Mouse (Mus musculus) liver, embryonic 11.5 days (tissue): ENCODE results near the gene Fbxo17. TPM values are rescaled to one million over a fixed set of nuclear protein-coding genes. Genes with fewer than 3 reads are reported as not detected.

Experiments used
- ATAC-seq: fragments of 200-750 bp; cut with Nextera tagmentation; replicated peaks from 2 replicates; pipeline ENCODE4 v1.8.0; 2017; ENCODE audit warnings: moderate number of reproducible peaks, mild to moderate bottlenecking, moderate TSS enrichment, moderate library complexity; ENCODE audit not compliant: low FRiP score
- DNase-seq: peaks from one replicate; pipeline ENCODE4 v3.0.0-alpha.2; 2017; ENCODE audit warnings: low spot score
- H3K27ac ChIP-seq: fragments of 300-500 bp; sonication (generic); 2 replicates; pipeline ENCODE4 v1.5.1; 2014; ENCODE audit warnings: mild to moderate bottlenecking, low read depth, low read length, control low read depth
- H3K27me3 ChIP-seq: fragments of 300-500 bp; sonication (generic); replicated peaks from 2 replicates; pipeline ENCODE4 v1.6.1; 2014; ENCODE audit warnings: low read length, mixed read lengths; ENCODE audit not compliant: control insufficient read depth, insufficient read depth
- H3K36me3 ChIP-seq: fragments of 300-500 bp; sonication (generic); 2 replicates; pipeline ENCODE4 v1.6.1; 2014; ENCODE audit warnings: mild to moderate bottlenecking, low read length, moderate library complexity, mixed read lengths; ENCODE audit not compliant: control insufficient read depth, insufficient read depth
- H3K4me1 ChIP-seq: fragments of 300-500 bp; sonication (generic); replicated peaks from 2 replicates; pipeline ENCODE4 v1.6.1; 2014; ENCODE audit warnings: low read length, mixed read lengths; ENCODE audit not compliant: control insufficient read depth, insufficient read depth
- H3K4me2 ChIP-seq: fragments of 300-500 bp; sonication (generic); 2 replicates; pipeline ENCODE4 v1.6.1; 2014; ENCODE audit warnings: mild to moderate bottlenecking, control low read depth, moderate library complexity
- H3K4me3 ChIP-seq: fragments of 300-500 bp; sonication (generic); 2 replicates; pipeline ENCODE4 v1.5.1; 2014; ENCODE audit warnings: low read depth, low read length, control low read depth
- H3K9ac ChIP-seq: fragments of 300-500 bp; sonication (generic); 2 replicates; pipeline ENCODE4 v1.6.1; 2014; ENCODE audit warnings: low read depth, low read length, control low read depth
- H3K9me3 ChIP-seq: fragments of 300-500 bp; sonication (generic); 2 replicates; pipeline ENCODE4 v1.6.1; 2016; ENCODE audit warnings: low read length, inconsistent platforms, mixed read lengths; ENCODE audit not compliant: control insufficient read depth
- WGBS: fragments of 180-500 bp; shearing (Covaris S2); extraction: QIAGEN DNeasy Blood & Tissue Kit; methylation state at CpG from one replicate; pipeline ENCODE4 v1.1.7; 2014; 5-methylcytosine and 5-hydroxymethylcytosine counted together
- polyA plus RNA-seq: library from polyadenylated mRNA; unstranded; fragments of >200 nt; fragmentation: Nextera tagmentation; extraction: Ambion mirVana; gene quantifications from 2 replicates; pipeline ENCODE4 v1.2.1, GENCODE M21; 2014

Fbxo17 gene
- polyA plus RNA-seq, 1 experiment from 2014 or later: 3.7 TPM

DNA sequence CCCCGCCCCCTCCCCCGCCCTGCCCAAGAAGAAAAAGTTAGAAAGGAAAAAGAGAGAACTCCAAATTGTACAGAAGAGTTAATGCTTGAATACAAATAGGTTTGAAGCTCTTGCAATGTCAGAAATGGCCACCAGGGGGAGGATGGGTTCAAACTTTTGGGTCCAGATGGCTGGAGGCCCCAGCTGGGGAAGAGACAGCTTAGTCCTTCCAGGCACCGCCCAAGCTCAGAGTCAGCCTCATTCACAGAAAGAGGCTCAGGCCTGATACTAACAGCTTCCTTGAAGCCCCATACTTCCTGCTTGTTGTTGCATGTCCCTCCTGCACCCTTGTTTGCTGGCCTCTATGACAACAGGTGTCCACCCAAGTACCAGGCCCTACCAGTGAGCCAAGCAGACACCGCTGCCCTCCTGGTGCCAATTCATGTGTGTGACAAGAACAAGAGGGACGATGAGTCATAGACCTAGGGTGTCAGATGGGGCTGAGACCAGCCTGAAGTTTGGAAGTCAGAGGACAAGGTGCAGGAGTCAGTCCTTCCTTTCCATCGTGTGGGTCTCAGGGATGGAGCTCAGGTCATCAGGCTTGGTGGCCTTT lies 63.6 kb downstream of the Fbxo17 start:
- no peak overlapping the region for H3K4me3 ChIP-seq
- no peaks in the 10 kb centered on the region for H3K36me3 ChIP-seq
- H3K4me2 ChIP-seq: no peak overlapping the region
- DNase-seq (peak; percentile 77), ATAC-seq (peak; percentile 73)
- no peaks in the 10 kb centered on the region for H3K27me3 ChIP-seq
- H3K9me3 ChIP-seq: no peaks in the 10 kb centered on the region
- 45% methylated on average over 6 of the region's 6 CpGs for WGBS
- H3K9ac ChIP-seq: no peak overlapping the region
- no peak overlapping the region for H3K27ac ChIP-seq
- peaks cover 6% of the 10 kb centered on the region for H3K4me1 ChIP-seq

DNA sequence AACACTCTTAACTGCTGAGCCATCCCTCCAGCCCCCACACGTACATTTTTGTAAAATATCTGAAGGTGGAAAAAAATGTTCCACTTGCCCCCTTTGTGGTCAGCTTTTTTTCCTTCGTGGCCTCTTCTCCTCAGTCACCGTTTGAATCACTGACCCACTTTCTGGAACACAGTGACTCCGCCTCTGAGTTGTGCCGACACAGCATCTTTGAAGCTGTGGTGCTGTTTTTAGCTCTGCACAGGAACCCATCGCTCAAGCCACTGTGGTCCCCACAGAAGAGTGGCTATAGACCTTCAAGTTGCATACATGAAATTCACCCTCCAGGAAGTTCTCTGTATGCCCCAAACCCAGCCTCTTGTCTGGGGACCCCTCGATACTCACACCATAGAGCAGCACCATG lies 64.3 kb downstream of the Fbxo17 start:
- 0 out of 2 replicates have a peak, but pooled peaks cover 2% of the 10 kb centered on the region for H3K36me3 ChIP-seq
- H3K4me1 ChIP-seq: peaks cover 6% of the 10 kb centered on the region
- ATAC-seq (no peak), DNase-seq (no peak)
- no peaks in the 10 kb centered on the region for H3K27me3 ChIP-seq
- no peak overlapping the region for H3K27ac ChIP-seq
- no peak overlapping the region for H3K4me3 ChIP-seq
- no peaks in the 10 kb centered on the region for H3K9me3 ChIP-seq
- H3K9ac ChIP-seq: no peak overlapping the region
- WGBS: 68% methylated on average over 7 of the region's 7 CpGs
- H3K4me2 ChIP-seq: no peak overlapping the region

DNA sequence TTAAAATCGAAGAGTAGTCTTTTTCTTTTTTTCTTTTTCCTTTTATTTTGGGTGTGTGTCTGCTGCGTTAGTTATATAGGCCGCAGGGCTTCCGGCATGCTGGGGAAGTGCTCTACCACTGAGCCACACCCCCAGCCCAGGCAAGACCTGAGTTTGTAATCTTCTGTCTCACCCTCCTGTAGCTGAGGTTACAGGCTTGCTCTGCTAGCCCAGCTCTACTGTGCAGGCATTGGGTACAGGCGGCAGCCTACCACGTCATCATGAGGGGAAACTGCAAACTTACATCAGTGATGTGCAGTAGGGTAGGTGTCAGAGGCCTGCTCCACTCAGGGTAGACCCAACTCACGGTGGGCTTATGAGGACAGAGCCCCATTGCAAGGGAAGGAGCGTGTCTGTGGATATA lies 64.7 kb downstream of the Fbxo17 start:
- H3K27ac ChIP-seq: no peak overlapping the region
- 84% methylated on average over 8 of the region's 8 CpGs for WGBS
- H3K4me2 ChIP-seq: no peak overlapping the region
- H3K4me3 ChIP-seq: no peak overlapping the region
- DNase-seq (no peak), ATAC-seq (no peak)
- 0 out of 2 replicates have a peak, but pooled peaks cover 2% of the 10 kb centered on the region for H3K36me3 ChIP-seq
- no peaks in the 10 kb centered on the region for H3K9me3 ChIP-seq
- H3K27me3 ChIP-seq: no peaks in the 10 kb centered on the region
- H3K4me1 ChIP-seq: peaks cover 6% of the 10 kb centered on the region
- no peak overlapping the region for H3K9ac ChIP-seq

DNA sequence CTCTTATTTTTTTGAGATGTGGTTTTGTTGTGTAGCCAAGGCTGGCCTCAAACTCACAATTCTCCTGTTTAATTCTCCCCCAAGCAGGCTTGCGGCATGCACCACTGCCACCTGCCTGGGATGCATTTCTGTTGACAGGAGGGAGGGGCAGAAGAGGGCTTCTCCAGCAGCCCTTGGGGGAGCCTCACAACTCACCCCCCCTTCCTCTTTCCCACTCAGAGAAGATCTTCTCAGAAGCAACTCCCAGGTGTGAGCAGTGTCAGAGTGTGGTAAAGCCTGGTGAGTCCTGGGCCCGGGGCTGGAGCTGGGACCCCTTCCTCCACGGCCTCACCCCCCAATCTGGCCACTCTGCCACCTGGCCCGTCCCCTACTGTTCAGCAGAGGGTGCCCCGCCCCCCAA lies 68.6 kb downstream of the Fbxo17 start:
- Histone ChIP-seq H3K9me3 (no peaks in the 10 kb centered on the region), H3K4me1 (peaks cover 13% of the 10 kb centered on the region), H3K4me2 (no peak overlapping the region), H3K4me3 (no peak overlapping the region), H3K9ac (no peak overlapping the region), H3K36me3 (0 out of 2 replicates have a peak, but pooled peaks cover 2% of the 10 kb centered on the region), H3K27ac (no peak overlapping the region), H3K27me3 (no peaks in the 10 kb centered on the region)
- DNase-seq (no peak), ATAC-seq (no peak)
- WGBS: 71% methylated on average over 5 of the region's 5 CpGs

Other genes with a start within 250 kb of the Fbxo17 start
- not detected in 2 replicates for gene Ifnl2, start 206.3 kb upstream of the Fbxo17 start, polyA plus RNA-seq
- not detected in 2 replicates for gene Ifnl3, start 194.0 kb upstream of the Fbxo17 start, polyA plus RNA-seq
- not detected in 2 replicates for gene Sycn, start 175.9 kb upstream of the Fbxo17 start, polyA plus RNA-seq
- gene Nccrp1, start 169.6 kb upstream of the Fbxo17 start, polyA plus RNA-seq: not detected in 2 replicates
- gene Samd4b, start 118.7 kb upstream of the Fbxo17 start, polyA plus RNA-seq: 17.4 and 18.6 TPM in 2 replicates
- 34.0 and 35.3 TPM in 2 replicates for gene Pak4, start 118.6 kb upstream of the Fbxo17 start, polyA plus RNA-seq
- gene Acp7, start 85.5 kb upstream of the Fbxo17 start, polyA plus RNA-seq: not detected in 2 replicates
- 1.4 and 1.7 TPM in 2 replicates for gene Fbxo27, start 24.0 kb upstream of the Fbxo17 start, polyA plus RNA-seq
- 172 and 180 TPM in 2 replicates for gene Mrps12, start 25.0 kb downstream of the Fbxo17 start, polyA plus RNA-seq
- gene Sars2, start 25.2 kb downstream of the Fbxo17 start, polyA plus RNA-seq: 31.3 and 35.3 TPM in 2 replicates
- not detected in 2 replicates for gene Ccer2, start 39.4 kb downstream of the Fbxo17 start, polyA plus RNA-seq
- 41.0 and 41.9 TPM in 2 replicates for gene Sirt2, start 49.9 kb downstream of the Fbxo17 start, polyA plus RNA-seq
- 61.4 and 61.8 TPM in 2 replicates for gene Nfkbib, start 50.7 kb downstream of the Fbxo17 start, polyA plus RNA-seq
- gene Rinl, start 72.2 kb downstream of the Fbxo17 start, polyA plus RNA-seq: 21.7 and 23.1 TPM in 2 replicates
- gene Hnrnpl, start 91.7 kb downstream of the Fbxo17 start, polyA plus RNA-seq: 238 and 279 TPM in 2 replicates
- 107 TPM in 2 replicates for gene Ech1, start 108.4 kb downstream of the Fbxo17 start, polyA plus RNA-seq
- 2.9 and 5.1 TPM in 2 replicates for gene Lgals4, start 117.0 kb downstream of the Fbxo17 start, polyA plus RNA-seq
- not detected in 2 replicates for gene Lgals7, start 147.0 kb downstream of the Fbxo17 start, polyA plus RNA-seq
- gene Capn12, start 164.6 kb downstream of the Fbxo17 start, polyA plus RNA-seq: 0.21 and 0.37 TPM in 2 replicates
- 191 and 209 TPM in 2 replicates for gene Actn4, start 245.5 kb downstream of the Fbxo17 start, polyA plus RNA-seq